Mouse (Mus musculus) midbrain, embryonic 10.5 days (tissue): ENCODE results near the gene Entr1. TPM values are rescaled to one million over a fixed set of nuclear protein-coding genes. Genes with fewer than 3 reads are reported as not detected.

Experiments used
- DNase-seq: peaks from one replicate; pipeline ENCODE4 v3.0.0-alpha.2; 2017; ENCODE audit warnings: low spot score
- H3K27ac ChIP-seq: fragments of 300-500 bp; sonication (generic); replicated peaks from 2 replicates; pipeline ENCODE4 v1.5.1; 2016; ENCODE audit warnings: mild to moderate bottlenecking
- H3K27me3 ChIP-seq: fragments of 300-500 bp; sonication (generic); 2 replicates; pipeline ENCODE4 v1.6.1; 2016; ENCODE audit warnings: low read depth, mild to moderate bottlenecking; ENCODE audit not compliant: poor library complexity, severe bottlenecking
- H3K36me3 ChIP-seq: fragments of 300-500 bp; sonication (generic); 2 replicates; pipeline ENCODE4 v1.6.1; 2016; ENCODE audit warnings: mild to moderate bottlenecking, moderate library complexity
- H3K4me1 ChIP-seq: fragments of 300-500 bp; sonication (generic); 2 replicates; pipeline ENCODE4 v1.6.1; 2016
- H3K4me3 ChIP-seq: fragments of 300-500 bp; sonication (generic); 2 replicates; pipeline ENCODE4 v1.5.1; 2016; ENCODE audit warnings: mild to moderate bottlenecking, moderate library complexity
- H3K9me3 ChIP-seq: fragments of 300-500 bp; sonication (generic); replicated peaks from 2 replicates; pipeline ENCODE4 v1.6.1; 2016; ENCODE audit warnings: mild to moderate bottlenecking
- WGBS: fragments of 180-500 bp; shearing (Covaris S2); methylation state at CpG from one replicate; pipeline ENCODE4 v1.1.7; 2016; 5-methylcytosine and 5-hydroxymethylcytosine counted together
- polyA plus RNA-seq: library from polyadenylated mRNA; unstranded; fragments of >200 nt; fragmentation: Nextera tagmentation; extraction: Ambion mirVana; gene quantifications from 2 replicates; pipeline ENCODE4 v1.2.1, GENCODE M21; 2016

Gene Entr1
- polyA plus RNA-seq, 1 experiment from 2014 or later, result 128 TPM

DNA sequence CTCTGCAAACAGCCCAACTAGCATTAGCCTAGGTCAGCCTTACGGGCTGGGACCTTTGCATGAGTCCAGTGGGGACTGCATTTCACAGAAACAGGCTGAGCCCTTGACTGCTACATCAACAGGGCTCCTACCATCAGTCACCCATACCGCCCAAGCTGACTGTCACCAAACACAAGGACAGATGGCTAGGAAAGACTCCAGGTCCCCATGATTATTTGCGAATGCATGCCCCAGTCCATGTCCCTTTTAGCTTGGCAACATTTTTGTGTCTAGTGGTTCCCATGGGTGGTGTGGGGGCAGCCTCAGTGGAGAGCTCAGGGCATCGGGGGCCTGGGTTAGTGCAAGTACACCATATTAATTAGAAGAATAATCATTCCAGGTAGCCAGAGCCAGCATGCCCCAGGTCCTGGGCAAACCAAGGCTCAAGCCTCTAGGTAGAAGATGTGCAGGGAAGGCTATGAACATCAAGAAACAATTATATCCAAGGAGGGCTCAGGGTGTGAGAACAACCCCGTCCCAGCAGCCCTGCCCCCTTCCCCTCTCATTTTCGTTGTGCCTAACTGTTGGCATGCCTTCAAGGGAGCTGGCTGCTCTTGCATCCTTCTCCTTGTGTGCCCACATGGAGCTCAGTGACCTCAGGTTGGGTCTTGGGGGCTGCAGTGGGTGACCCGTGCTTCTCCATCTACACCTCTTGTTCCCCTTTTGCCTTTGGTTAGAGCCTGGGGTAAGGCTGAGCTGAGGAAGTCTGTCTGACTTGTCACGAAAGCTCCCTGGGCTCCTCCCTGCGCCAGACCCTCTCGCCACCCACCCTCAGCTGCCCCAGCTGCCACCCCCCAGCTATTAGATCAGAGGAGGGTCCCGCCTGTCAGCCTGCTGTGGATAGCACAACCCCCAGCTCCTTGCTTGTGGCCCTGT, 35.8 kb downstream of the Entr1 start:
- Histone ChIP-seq H3K27ac (peak overlapping the region; percentile 96), H3K4me1 (peaks cover 43% of the 10 kb centered on the region), H3K4me3 (peak overlapping the region; percentile 93), H3K27me3 (no peaks in the 10 kb centered on the region), H3K36me3 (peaks cover 27% of the 10 kb centered on the region), H3K9me3 (no peaks in the 10 kb centered on the region)
- WGBS, result 86% methylated on average over 11 of the region's 11 CpGs
- no peak for DNase-seq

GRCm38 (mm10) chr2:26352291-26352910, 36.7 kb downstream of the Entr1 start:
- Histone ChIP-seq H3K27ac (peak overlapping the region; percentile 96), H3K4me1 (peaks cover 41% of the 10 kb centered on the region), H3K27me3 (no peaks in the 10 kb centered on the region), H3K9me3 (no peaks in the 10 kb centered on the region), H3K4me3 (peak overlapping the region; percentile 93), H3K36me3 (peaks cover 36% of the 10 kb centered on the region)
- WGBS, result 4% methylated on average over 36 of the region's 36 CpGs
- DNase-seq, result no peak

DNA sequence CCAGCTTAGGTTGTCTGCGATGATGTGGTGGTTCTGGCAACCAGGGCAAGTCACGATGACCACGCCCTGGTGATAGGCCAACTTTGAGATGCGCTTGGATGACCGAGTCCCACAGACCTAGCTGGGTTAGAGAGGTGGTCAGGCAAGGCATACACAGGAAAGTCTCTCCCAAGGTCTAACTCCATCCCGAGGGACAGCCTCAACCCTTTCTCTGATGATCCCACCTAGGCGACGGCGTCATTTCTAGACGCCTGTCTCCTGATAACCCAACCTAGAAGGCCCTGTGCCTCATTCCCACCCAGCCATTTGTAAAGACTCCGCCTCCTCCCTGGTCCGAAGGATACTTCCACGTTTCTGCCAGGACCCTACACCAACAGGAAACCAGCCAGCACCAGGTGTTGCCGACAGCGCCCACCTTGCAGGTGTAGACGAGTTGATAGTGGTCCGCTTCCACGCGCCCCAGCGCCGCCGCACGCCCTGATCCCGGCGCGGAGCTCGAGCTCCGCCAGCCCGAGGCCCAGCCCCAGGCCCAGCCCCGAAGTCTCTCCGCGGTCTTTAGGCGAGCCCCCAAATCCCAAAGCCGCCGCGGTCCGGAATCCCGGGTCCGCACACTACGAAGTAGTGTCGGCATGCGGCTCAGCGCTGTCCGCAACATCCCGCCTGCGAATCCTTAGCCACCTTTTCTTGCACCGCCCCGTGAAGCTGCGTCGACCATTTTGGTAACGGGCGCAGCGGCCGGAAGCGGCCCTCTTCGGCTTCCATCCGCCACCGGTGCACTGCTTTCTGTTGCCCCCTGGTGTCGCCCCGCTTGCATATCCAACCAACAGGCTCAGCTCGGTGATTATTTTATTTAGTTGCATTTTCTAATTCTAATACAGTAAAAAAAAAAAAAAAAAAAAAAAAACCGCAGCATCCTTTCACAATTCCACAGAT, 37.5 kb downstream of the Entr1 start, which contains the start of gene Dnlz:
Gene Dnlz (minus strand): TSS at position 753 of the 933 bp plus-strand sequence.
- WGBS, result 3% methylated on average over 62 of the region's 62 CpGs
- peak within 1 kb of the TSS; percentile 96 for H3K27ac ChIP-seq
- H3K27me3 ChIP-seq, result no peaks in the 10 kb centered on the region
- H3K4me1 ChIP-seq, result peaks cover 38% of the 10 kb centered on the region
- peak; percentile 91 for DNase-seq
- H3K36me3 ChIP-seq, result peaks cover 44% of the 10 kb centered on the region
- no peaks in the 10 kb centered on the region for H3K9me3 ChIP-seq
- H3K4me3 ChIP-seq, result peak within 1 kb of the TSS; percentile 93

DNA sequence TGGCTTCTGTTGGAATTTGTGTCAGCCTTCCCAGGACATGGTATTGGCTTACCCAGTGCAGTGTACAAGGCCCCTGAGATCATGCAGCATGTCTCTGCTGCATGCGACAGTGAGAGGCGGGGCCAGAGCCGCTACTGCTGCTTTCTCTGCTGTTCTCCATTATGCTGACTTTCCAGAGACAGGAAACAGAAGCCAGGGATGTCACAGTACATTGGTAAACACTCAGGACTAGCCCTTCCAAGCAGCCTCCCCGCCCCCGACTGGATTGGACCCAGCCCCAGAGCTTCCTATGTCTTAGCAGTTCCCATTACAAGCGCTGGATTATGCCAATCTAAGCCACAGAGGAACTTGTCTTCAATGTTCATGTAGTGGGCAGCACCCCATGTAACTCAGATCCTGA, 40.9 kb downstream of the Entr1 start:
- H3K36me3 ChIP-seq, result peaks cover 74% of the 10 kb centered on the region
- H3K27ac ChIP-seq, result no peak overlapping the region
- 81% methylated on average over 6 of the region's 6 CpGs for WGBS
- no peaks in the 10 kb centered on the region for H3K27me3 ChIP-seq
- H3K4me1 ChIP-seq, result peaks cover 35% of the 10 kb centered on the region
- no peak for DNase-seq
- H3K9me3 ChIP-seq, result no peaks in the 10 kb centered on the region
- H3K4me3 ChIP-seq, result no peak overlapping the region

DNA sequence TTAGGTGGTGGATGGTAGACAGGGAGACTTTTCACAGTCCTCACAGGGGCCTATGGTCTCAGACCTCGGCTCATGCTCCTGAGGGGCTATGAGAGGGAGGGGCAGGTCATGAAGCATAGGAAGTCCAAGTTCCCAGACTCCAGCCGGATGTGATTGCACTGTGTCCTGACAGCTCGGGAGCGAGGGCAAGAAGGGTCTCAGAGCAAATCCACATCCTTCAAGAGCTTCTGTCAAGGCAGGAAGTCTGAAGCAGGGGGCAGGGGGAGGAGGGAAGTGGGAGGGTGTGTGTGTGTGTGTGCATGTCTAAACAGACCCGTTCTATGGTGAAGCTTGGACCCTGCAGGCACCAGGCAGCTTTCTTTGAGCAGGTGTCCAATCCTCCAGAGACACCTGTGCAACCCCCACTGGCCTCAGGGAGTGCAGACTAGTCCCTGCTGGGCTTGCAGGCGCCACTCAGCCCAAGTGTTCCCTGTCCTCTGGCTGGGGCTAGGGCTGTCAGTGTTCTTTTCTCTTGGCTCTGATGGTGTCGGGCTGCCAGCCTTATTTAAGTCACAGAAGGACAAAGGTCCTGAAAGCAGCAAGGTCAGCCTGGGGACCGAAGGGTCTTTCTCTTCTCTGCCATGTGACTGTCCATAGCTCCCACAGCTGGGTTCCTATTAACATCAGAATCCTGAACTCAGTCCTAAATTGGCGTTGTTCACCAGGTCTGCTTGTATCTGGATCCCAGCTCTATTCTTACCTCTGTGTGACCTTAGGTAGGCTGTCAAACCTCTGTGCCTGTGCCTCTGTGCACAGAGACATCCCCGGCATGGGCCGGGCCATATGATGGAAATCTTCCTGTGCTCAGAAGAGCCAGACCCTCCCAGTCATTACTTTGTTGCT, 46.3 kb downstream of the Entr1 start:
- peaks cover 96% of the 10 kb centered on the region for H3K36me3 ChIP-seq

DNA sequence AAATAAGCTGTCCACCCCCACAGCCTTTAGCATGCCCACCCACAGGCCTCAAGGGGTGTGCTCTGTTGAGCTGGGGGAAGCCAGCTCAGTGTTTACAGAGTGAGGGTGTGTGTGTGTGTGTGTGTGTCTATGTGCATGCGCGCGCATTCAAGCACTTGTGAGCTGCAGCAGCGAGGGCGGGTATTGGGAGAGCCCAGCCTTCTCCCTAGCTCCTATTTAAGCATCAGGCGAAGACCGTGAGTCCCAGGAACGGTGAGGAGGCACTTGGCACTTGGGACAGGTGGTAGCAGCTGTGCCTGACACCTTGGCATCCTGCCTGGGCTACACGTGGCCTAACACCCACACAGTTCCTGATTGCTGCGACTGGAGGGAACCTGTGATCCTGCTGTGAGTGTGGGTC, 47.1 kb downstream of the Entr1 start:
- DNase-seq, result no peak
- Histone ChIP-seq H3K27ac (no peak overlapping the region), H3K36me3 (peaks cover 88% of the 10 kb centered on the region)

More for the DNA sequence above, 46.3 kb downstream of the Entr1 start:
- H3K27me3 ChIP-seq, result no peaks in the 10 kb centered on the region
- no peaks in the 10 kb centered on the region for H3K9me3 ChIP-seq
- no peak for DNase-seq
- H3K27ac ChIP-seq, result no peak overlapping the region
- WGBS, result 83% methylated on average over 11 of the region's 11 CpGs
- no peaks in the 10 kb centered on the region; the same call in 1 of the 2 replicates for H3K4me1 ChIP-seq
- no peak overlapping the region for H3K4me3 ChIP-seq

GRCm38 (mm10) chr2:26341510-26341981, 47.6 kb downstream of the Entr1 start:
- Histone ChIP-seq H3K36me3 (peaks cover 83% of the 10 kb centered on the region), H3K4me1 (no peaks in the 10 kb centered on the region; the same call in 1 of the 2 replicates), H3K27me3 (no peaks in the 10 kb centered on the region), H3K4me3 (no peak overlapping the region), H3K27ac (no peak overlapping the region), H3K9me3 (no peaks in the 10 kb centered on the region)
- no peak for DNase-seq
- 88% methylated on average over 2 of the region's 2 CpGs for WGBS

More for the DNA sequence above, 47.1 kb downstream of the Entr1 start:
- H3K4me3 ChIP-seq, result no peak overlapping the region
- no peaks in the 10 kb centered on the region for H3K27me3 ChIP-seq
- no peaks in the 10 kb centered on the region for H3K9me3 ChIP-seq
- H3K4me1 ChIP-seq, result no peaks in the 10 kb centered on the region; the same call in 1 of the 2 replicates
- 91% methylated on average over 10 of the region's 10 CpGs for WGBS

GRCm38 (mm10) chr2:26339204-26339551, 49.9 kb downstream of the Entr1 start:
- H3K4me3 ChIP-seq, result no peak overlapping the region
- no peaks in the 10 kb centered on the region; the same call in 1 of the 2 replicates for H3K4me1 ChIP-seq
- no peaks in the 10 kb centered on the region for H3K27me3 ChIP-seq
- H3K36me3 ChIP-seq, result peaks cover 60% of the 10 kb centered on the region
- 90% methylated on average over 5 of the region's 5 CpGs for WGBS
- no peak for DNase-seq
- no peaks in the 10 kb centered on the region for H3K9me3 ChIP-seq
- 0 out of 2 replicates have a peak overlapping the region, but pooled peaks have one; percentile 33 for H3K27ac ChIP-seq

DNA sequence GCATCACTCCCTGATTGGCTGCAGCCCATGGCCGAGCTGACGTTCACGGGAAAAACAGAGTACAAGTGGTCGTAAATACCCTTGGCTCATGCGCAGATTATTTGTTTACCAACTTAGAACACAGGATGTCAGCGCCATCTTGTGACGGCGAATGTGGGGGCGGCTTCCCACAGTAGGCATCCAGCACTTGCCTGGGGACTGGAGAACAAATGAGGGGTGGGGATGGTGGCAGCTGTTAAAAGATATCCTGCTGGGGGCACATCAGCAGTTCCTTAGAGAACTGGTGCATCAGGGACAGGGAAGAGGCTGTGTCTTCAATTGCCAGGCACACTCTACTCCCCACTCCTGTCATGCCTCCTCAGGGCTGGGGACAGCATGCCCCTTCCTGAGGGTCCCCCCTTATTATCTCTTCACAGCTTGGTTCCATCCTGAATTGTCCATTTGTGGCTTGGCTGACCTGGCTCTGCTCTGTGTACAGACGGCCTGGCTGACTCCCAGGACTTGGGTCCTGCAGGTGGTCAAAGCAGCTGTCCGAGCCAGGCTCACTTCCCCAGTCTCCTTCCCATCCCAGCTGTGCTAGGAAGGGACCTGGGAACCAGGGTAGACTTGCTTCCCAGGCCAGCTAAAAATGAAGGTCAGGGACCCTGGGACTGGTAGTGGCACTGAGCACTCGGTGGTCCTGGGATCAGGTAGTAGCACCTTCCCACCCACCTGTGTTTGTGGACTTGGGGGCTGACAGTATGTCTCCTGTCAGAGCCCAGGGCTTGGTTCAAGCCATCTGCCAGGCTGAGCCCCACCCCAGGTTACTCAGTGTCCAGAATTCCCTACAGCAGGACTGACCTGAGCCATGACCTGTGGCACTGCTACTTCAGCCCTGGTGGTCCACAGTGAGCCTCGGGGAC, 50.6 kb downstream of the Entr1 start:
- 0 out of 2 replicates have a peak overlapping the region, but pooled peaks have one; percentile 33 for H3K27ac ChIP-seq
- H3K4me1 ChIP-seq, result no peaks in the 10 kb centered on the region; the same call in 1 of the 2 replicates
- H3K36me3 ChIP-seq, result peaks cover 53% of the 10 kb centered on the region
- H3K9me3 ChIP-seq, result no peaks in the 10 kb centered on the region
- no peak overlapping the region for H3K4me3 ChIP-seq
- no peak for DNase-seq
- 87% methylated on average over 9 of the region's 13 CpGs for WGBS
- H3K27me3 ChIP-seq, result no peaks in the 10 kb centered on the region
